Mouse (Mus musculus) adipocyte (in vitro differentiated cells): ENCODE measurements around the gene Sema4c.

Experiments
- DNase-seq: peaks from one replicate; pipeline ENCODE4 v3.0.0-alpha.2; 2016; ENCODE audit warnings: low spot score

The Sema4c gene

GRCm38 (mm10) chr1:36558031-36558993, at the start of gene Sema4c:
Sema4c (minus strand) TSS chr1:36558349.
- DNase-seq, result peak; percentile 41

DNA sequence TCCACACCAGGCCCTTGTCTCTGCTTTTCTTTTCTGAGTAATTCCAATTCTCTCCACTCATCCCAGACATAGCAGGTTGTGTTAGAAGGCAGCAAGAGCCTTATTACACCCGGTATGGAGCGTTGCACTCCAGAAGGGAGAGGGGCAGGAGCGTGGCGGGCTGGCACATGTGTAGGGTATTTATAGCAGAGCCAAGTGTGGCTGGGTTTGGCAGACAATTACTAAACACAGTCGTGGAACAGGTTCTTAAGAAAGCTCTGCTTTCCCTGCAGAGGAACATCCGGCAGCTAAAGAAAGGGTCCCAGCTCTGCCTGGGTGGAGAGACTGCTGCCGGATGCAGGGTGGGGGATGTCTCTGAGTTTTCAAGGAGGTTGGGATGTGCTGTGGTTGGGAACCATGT, 48.8 kb upstream of the Sema4c start:
- DNase-seq, result no peak

- DNase-seq, result no peak
Measured at GRCm38 (mm10) chr1:36604254-36605156, 46.4 kb upstream of the Sema4c start.

DNA sequence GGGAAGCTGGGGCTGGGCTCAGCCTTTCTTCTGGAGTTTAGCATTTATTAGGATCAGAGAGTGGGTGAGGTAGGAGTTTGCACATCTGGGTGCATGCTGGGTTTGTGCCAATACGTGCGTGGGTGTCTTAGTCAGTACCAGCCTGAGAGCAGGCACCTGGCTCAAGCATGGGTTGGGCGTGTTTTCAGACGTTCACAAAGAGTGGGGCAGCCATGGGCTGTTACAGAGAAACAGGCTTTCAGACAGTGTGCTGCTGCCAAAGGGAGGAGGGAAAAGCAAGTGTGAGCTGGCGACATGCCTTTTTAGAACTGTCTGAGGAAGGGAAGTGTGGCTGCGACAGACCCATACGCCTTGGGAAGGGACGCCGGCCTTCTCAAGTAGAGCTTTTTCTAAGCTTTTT, 45.2 kb upstream of the Sema4c start:
- DNase-seq, result peak; percentile 29

DNA sequence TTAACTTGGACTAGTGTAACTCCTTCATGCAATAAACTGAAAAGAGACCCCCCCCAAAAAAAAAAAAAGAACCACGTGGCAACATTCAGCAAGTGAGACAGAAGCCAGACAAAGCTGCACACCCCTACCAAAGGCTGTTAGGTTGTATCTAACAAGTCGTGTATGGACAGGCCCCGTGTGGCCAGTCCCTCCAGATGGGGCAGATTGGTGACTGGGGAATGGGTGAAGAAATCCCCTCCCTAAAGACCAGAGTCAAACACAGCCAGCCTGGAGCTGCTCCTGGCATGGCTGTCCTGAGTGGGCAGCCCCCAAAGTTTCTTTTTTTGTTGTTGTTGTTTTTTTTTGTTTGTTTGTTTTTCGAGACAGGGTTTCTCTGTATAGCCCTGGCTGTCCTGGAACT, 44.1 kb upstream of the Sema4c start:
- no peak for DNase-seq

DNA sequence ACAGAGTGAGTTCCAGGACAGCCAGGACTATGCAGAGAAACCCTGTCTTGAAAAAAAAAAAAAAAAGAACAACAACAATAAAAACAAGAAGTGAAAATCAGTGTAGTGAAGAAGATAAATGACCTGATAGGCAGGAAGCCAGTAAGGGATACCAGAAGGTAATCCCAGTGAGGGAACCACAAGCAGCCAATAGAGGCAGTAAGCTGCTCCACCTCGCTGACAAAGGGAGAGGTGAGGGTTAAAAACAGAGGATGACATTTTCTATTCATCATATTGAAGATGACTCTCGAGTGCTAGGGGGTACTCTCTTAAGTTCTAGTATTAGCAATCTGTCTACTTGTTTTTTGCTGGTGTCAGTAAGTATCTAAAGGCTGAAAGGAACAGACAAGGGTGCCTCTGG, 40.3 kb upstream of the Sema4c start:
- no peak for DNase-seq

DNA sequence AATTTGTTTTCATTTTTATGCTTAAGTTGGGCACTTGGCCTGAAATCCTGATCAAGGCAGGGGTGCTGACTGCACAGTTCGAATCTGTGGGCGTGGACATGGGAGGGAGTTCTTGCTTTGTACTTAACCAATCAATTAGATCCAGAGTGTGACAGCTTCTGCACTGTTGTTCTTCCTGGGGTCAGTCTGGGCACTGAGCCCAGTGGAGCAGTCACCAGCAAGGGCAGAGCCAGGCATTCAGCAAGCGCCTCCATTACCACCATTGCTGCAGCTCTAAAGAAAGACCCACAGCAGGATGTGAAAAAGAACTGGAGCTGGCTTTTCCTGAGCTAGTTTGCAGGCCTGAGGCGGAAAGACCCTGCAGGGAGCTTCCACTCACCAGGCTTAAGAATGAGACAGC, 38.0 kb upstream of the Sema4c start:
- peak; percentile 77 for DNase-seq

DNA sequence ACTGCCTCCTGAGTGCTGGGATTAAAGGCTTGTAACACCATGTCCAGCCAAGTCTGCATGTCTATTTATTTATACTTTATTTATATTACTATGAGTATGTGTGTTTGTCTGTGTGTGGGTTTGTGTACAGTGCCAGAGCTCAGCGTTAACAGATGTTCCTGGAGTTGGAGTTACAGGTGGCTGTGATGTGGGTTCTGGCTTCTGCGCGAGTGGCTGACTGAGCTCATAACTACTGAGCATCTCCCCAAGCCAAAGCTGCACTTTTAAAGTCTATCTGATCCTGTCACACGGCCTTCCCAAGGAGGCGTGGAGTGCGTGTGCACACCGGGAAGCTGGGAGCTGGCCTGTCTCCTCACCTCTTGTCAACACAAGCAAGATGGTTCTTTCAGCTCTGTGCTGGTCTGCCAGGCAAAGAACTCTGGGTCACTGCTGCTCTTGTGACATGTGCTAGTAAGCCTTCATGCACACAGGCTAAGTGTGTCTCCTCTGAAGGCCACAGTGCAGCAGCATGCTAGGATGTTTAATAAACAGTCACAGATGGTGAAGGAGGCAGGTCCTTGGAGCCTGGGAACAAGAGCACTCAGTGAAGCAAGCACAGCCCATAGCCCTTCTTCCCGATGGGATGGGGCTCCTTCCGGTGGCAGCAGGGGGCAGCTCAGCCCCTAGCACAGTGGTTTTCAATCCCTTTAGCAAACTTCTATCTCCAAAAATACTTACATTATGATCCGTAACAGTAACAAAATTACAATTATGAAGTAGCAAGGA, 37.2 kb upstream of the Sema4c start:
- peak; percentile 54 for DNase-seq

- no peak for DNase-seq
Measured at GRCm38 (mm10) chr1:36593099-36593498, 35.0 kb upstream of the Sema4c start.

- no peak for DNase-seq
Measured at GRCm38 (mm10) chr1:36591408-36591807, 33.3 kb upstream of the Sema4c start.

- DNase-seq, result no peak
Measured at GRCm38 (mm10) chr1:36590664-36591063, 32.5 kb upstream of the Sema4c start.

GRCm38 (mm10) chr1:36589486-36589885, 31.3 kb upstream of the Sema4c start:
- peak; percentile 93 for DNase-seq

- peak; percentile 97 for DNase-seq
Measured at GRCm38 (mm10) chr1:36588476-36589450, 30.6 kb upstream of the Sema4c start.

DNA sequence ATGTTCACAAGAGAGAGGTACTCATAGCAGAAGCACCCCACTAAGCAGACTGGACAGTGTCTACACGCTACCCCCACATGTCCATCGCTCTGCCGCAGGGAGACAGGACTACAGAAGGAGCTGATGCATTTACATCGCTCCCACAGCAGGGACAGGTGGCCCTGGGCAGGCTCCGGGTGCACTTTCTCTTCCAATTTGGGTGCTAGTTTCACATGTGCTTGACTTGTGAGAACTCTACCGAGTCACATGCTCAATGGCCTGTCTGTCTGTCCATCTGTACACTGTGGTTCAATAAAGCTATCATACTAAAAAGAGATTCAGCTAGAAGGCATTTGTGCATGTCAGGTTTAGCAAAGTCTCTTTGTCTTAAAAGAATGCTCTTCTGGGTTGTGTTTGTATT, 29.7 kb upstream of the Sema4c start:
- DNase-seq, result no peak

DNA sequence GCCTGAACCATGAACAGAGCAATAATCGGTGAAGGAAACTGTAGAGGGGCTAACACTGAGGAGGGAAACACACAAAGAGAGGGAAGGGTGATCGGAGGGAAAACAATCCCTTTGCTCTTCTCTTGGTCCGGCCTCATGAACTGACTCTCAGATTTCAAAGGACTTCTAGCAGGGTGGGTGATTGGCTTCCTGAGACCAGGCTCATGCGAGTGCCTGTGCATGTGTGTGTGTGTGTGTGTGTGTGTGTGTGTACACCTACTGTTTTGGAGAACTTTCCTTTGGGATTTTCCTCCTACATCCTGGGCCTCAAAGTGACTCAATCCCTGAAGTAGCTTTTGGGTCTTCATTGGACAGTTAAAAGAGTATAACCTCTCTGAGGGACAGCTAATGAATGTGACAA, 28.1 kb upstream of the Sema4c start:
- DNase-seq, result no peak

GRCm38 (mm10) chr1:36583408-36584116, 25.4 kb upstream of the Sema4c start:
- no peak for DNase-seq

- no peak for DNase-seq
Measured at GRCm38 (mm10) chr1:36582211-36582610, 24.1 kb upstream of the Sema4c start.

- no peak for DNase-seq
Measured at GRCm38 (mm10) chr1:36581260-36581659, 23.1 kb upstream of the Sema4c start.

- DNase-seq, result peak; percentile 39
Measured at GRCm38 (mm10) chr1:36580384-36581207, 22.4 kb upstream of the Sema4c start.
